Mouse (Mus musculus) mouse embryonic stem cell (cell line): ENCODE data around the gene Svs6.
"Not testable (repeated sequence)": the region's sequence is repeated elsewhere in the genome, so short reads cannot be mapped to it uniquely, and the experiment has no call there.

Source experiments
- in situ Hi-C, 2 experiments: fragments of 300-500 bp; cut with MboI; formaldehyde crosslinking; loops; 1 replicate in 1 of 2; 3 replicates in 1 of 2; pipeline ENCODE4 v1.14.3; 2019 to 2020; ENCODE audit warnings: low sequenced_read_pairs in 2 of 2, low pct_unique_long_range_greater_than_20kb in 1 of 2, mixed read lengths in 1 of 2; ENCODE audit not compliant: unreplicated experiment in 1 of 2

The Svs6 gene

GRCm38 (mm10) chr2:164316451-164316850 lies at the start of gene Svs6:
Gene Svs6, plus strand, starts transcription at chr2:164316751.
- in situ Hi-C loops = not testable (repeated sequence)

- in situ Hi-C loops = no loop called here
Observed at GRCm38 (mm10) chr2:164278359-164278758, 38.2 kb upstream of the Svs6 start, which contains the start of gene Svs4. Gene Svs4, minus strand, starts transcription at chr2:164278459.

GRCm38 (mm10) chr2:164288968-164289367 lies 27.6 kb upstream of the Svs6 start, which contains the start of gene Svs3a:
Gene Svs3a, plus strand, starts transcription at chr2:164289268.
- in situ Hi-C loops = not testable (repeated sequence)

GRCm38 (mm10) chr2:164312599-164312998 lies 4.0 kb upstream of the Svs6 start:
- in situ Hi-C loops = no loop called here

- in situ Hi-C loops = not testable (repeated sequence)
Observed at GRCm38 (mm10) chr2:164315460-164315859, 1.1 kb upstream of the Svs6 start.

GRCm38 (mm10) chr2:164320983-164321382 lies 4.4 kb downstream of the Svs6 start:
- in situ Hi-C loops = no loop called here

- in situ Hi-C loops = loop anchor here in 1 of 2 experiments (10.0 kb wide), 1 partner anchor 228 kb away; no protein-coding TSS in a partner anchor
Observed at GRCm38 (mm10) chr2:164332440-164332839, 15.9 kb downstream of the Svs6 start, which contains the start of gene Svs5. Gene Svs5, plus strand, starts transcription at chr2:164332740.

GRCm38 (mm10) chr2:164343732-164344131 lies 27.2 kb downstream of the Svs6 start:
- in situ Hi-C loops = not testable (repeated sequence)

GRCm38 (mm10) chr2:164347697-164348096 lies 31.1 kb downstream of the Svs6 start:
- in situ Hi-C loops = not testable (repeated sequence)

GRCm38 (mm10) chr2:164348980-164349379 lies 32.4 kb downstream of the Svs6 start:
- in situ Hi-C loops = no loop called here

GRCm38 (mm10) chr2:164352697-164353096 lies 36.1 kb downstream of the Svs6 start:
- in situ Hi-C loops = loop anchor here in 1 of 2 experiments (10.0 kb wide), 1 partner anchor 248 kb away; no protein-coding TSS in a partner anchor

GRCm38 (mm10) chr2:164353356-164353755 lies 36.8 kb downstream of the Svs6 start:
- in situ Hi-C loops = loop anchor here in 1 of 2 experiments (10.0 kb wide), 1 partner anchor 249 kb away; no protein-coding TSS in a partner anchor

- in situ Hi-C loops = loop anchor here in 1 of 2 experiments (10.0 kb wide), 1 partner anchor 252 kb away; no protein-coding TSS in a partner anchor
Observed at GRCm38 (mm10) chr2:164356177-164356967, 39.8 kb downstream of the Svs6 start.

GRCm38 (mm10) chr2:164358373-164358772 lies 41.8 kb downstream of the Svs6 start:
- in situ Hi-C loops = loop anchor here in 1 of 2 experiments (10.0 kb wide), 1 partner anchor 254 kb away; no protein-coding TSS in a partner anchor

GRCm38 (mm10) chr2:164359031-164359430 lies 42.5 kb downstream of the Svs6 start:
- in situ Hi-C loops = loop anchor here in 1 of 2 experiments (10.0 kb wide), 1 partner anchor 254 kb away; no protein-coding TSS in a partner anchor

- in situ Hi-C loops = loop anchor here in 1 of 2 experiments (10.0 kb wide), 1 partner anchor 255 kb away; no protein-coding TSS in a partner anchor
Observed at GRCm38 (mm10) chr2:164359668-164360067, 43.1 kb downstream of the Svs6 start.

- in situ Hi-C loops = no loop called here
Observed at GRCm38 (mm10) chr2:164360974-164361657, 44.6 kb downstream of the Svs6 start.

GRCm38 (mm10) chr2:164366947-164367346 lies 50.4 kb downstream of the Svs6 start:
- in situ Hi-C loops = no loop called here
